Mouse (Mus musculus): ENCODE measurements around the gene Coq2. TPM values are rescaled to one million over a fixed set of nuclear protein-coding genes. Genes with fewer than 3 reads are reported as not detected.

Gene Coq2
- polyA plus RNA-seq, 1 experiment, result not detected

DNA sequence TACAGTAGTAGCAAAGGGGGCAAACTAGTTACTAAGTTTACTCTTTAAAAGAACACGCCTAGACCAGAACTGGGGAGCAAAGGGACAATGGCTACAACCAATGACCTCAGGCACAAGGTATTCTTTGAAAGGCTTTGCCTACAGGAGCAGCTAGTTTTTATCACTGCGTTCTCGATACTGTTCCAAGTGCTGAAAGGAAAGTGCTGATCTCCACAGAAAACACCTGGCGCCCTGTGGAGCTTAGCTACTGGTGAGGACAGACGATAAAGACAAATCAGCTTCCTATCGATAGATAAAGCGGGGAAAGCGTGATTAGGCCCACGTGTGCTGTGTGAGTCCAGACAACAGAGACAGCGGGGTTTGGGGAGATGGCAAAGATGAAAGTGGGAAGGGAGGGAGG lies 26.9 kb downstream of the Coq2 start:
- Histone ChIP-seq H3K4me1 (ENCODE audit: control insufficient read depth, insufficient read depth, low read length) (peaks cover 13% of the 10 kb centered on the region), H3K27ac (ENCODE audit: insufficient read depth, low read depth, low read length) (no peak overlapping the region), H3K4me3 (ENCODE audit: insufficient read depth, low read depth, low read length) (no peak overlapping the region)
- TF ChIP-seq POLR2A (IDR thresholded peaks at IDR 0.05; ENCODE audit: insufficient read depth, low read depth, low read length) (no peak), CTCF (IDR thresholded peaks at IDR 0.05; ENCODE audit: insufficient read depth, low read depth, low read length) (no peak)
- 61% methylated on average over 10 of the region's 10 CpGs for WGBS

DNA sequence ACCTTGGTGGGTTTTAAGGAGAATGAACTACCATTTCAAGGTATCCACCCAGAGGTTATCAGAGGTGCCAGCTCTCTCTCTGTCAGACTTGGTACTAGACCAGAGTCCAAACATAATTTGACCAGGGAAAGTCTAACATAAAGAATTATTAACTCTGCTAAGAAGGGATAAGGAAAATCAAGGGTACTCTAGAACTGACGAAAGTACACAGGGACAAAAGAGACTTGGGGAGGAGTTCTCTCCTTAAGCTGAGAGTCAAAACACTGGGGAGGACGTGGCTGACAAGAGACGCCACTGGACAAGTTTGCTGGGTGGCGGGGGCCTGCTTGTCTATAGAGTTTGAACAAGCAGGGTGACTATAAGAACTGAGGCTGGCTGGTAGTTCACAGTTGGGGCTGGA lies 28.4 kb downstream of the Coq2 start:
- H3K27ac ChIP-seq (ENCODE audit: insufficient read depth, low read depth, low read length), result no peak overlapping the region
- H3K4me1 ChIP-seq (ENCODE audit: control insufficient read depth, insufficient read depth, low read length), result peaks cover 13% of the 10 kb centered on the region
- TF ChIP-seq CTCF (IDR thresholded peaks at IDR 0.05; ENCODE audit: insufficient read depth, low read depth, low read length), result no peak
- no peak for TF ChIP-seq POLR2A (IDR thresholded peaks at IDR 0.05; ENCODE audit: insufficient read depth, low read depth, low read length)
- WGBS, result 86% methylated on average over 4 of the region's 4 CpGs
- H3K4me3 ChIP-seq (ENCODE audit: insufficient read depth, low read depth, low read length), result no peak overlapping the region

DNA sequence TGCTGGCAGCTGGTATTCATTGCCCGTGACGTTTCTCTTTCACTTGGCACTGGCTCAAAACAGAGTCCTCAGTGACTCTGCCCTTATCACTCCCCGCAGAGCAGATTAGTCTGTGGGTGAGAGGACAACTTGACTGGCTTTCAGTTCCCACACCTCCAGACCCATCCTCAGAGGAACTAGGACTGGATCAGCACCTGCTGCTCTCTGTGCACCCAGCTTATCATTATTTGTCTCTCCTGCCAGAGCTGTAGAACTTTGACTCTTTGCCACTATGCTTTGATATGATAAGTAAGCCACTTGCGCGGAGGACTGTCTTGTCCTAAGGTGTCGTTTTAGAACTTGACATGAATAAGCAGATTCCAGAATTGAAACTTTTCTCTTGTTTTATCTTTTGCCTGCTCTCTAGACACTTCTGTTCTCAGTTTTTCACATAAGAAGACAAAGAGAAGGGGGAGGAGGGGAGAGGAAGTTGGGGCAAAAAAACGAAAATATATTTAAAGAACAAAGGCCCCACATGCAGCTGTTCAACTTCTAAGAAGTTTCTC lies 30.9 kb downstream of the Coq2 start:
- TF ChIP-seq CTCF (IDR thresholded peaks at IDR 0.05; ENCODE audit: insufficient read depth, low read depth, low read length) (no peak), POLR2A (IDR thresholded peaks at IDR 0.05; ENCODE audit: insufficient read depth, low read depth, low read length) (no peak)
- Histone ChIP-seq H3K4me1 (ENCODE audit: control insufficient read depth, insufficient read depth, low read length) (peaks cover 13% of the 10 kb centered on the region), H3K27ac (ENCODE audit: insufficient read depth, low read depth, low read length) (no peak overlapping the region), H3K4me3 (ENCODE audit: insufficient read depth, low read depth, low read length) (no peak overlapping the region)
- 50% methylated on average over 7 of the region's 7 CpGs for WGBS

DNA sequence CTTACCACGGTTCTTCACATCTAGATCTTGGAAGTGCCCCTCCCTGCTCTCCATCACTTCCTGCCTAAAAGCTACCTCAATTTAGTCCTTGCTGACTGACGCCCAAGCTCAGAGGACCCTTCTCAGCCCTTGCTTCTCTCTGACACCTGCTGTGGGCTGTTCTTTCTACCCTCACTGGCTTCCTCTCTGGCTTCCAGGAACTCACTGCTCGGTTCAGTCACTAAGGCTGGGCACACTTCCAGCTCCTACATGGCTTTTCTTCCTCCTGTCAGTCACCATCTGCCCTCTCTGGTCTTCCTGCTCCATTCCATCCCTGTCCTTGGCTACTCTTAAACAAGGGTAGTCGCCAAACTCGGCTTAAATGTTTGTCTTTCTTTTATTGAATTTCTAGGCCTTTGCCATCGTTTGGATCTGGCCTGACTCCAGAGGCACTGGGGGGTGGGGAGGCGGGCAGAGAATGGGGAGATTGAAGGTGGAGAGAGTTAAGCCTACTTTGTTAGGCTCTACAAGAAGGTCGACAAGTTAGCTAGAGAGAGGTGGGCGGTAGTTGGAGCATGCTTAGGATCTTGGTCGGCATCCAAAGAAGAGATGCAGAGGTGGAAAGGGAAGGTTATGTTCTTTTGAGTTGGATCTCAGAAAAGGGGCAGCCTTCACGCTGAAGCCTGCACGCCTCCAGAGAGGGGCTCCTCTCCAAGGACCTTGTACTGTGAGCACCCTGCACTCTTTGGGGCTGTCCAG lies 31.5 kb downstream of the Coq2 start:
- no peak overlapping the region for H3K27ac ChIP-seq (ENCODE audit: insufficient read depth, low read depth, low read length)
- TF ChIP-seq POLR2A (IDR thresholded peaks at IDR 0.05; ENCODE audit: insufficient read depth, low read depth, low read length), result no peak
- TF ChIP-seq CTCF (IDR thresholded peaks at IDR 0.05; ENCODE audit: insufficient read depth, low read depth, low read length), result no peak
- no peak overlapping the region for H3K4me3 ChIP-seq (ENCODE audit: insufficient read depth, low read depth, low read length)
- peaks cover 13% of the 10 kb centered on the region for H3K4me1 ChIP-seq (ENCODE audit: control insufficient read depth, insufficient read depth, low read length)
- 40% methylated on average over 12 of the region's 12 CpGs for WGBS

DNA sequence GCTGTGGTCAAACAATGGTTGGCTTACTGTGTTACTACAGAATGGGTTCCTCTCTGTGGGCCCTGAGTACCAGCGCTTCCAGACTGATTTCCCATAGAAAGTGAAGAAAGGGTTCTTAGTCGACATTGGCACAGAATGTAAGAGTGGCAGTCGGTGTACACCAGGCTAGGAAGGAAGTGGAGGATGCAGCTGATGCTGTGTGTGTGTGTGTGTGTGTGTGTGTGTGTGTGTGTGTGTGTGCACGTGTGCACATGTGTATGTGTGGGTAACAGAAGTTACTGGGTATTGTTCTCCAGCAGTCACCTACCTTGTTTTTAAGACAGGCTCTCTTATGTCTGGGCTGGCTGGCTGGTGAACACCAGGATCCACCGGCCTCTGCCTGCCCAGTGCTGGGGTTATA lies 32.6 kb downstream of the Coq2 start:
- Histone ChIP-seq H3K4me1 (ENCODE audit: control insufficient read depth, insufficient read depth, low read length) (peaks cover 13% of the 10 kb centered on the region), H3K4me3 (ENCODE audit: insufficient read depth, low read depth, low read length) (no peak overlapping the region), H3K27ac (ENCODE audit: insufficient read depth, low read depth, low read length) (no peak overlapping the region)
- 80% methylated on average over 5 of the region's 5 CpGs for WGBS
- TF ChIP-seq CTCF (IDR thresholded peaks at IDR 0.05; ENCODE audit: insufficient read depth, low read depth, low read length), result no peak
- no peak for TF ChIP-seq POLR2A (IDR thresholded peaks at IDR 0.05; ENCODE audit: insufficient read depth, low read depth, low read length)

DNA sequence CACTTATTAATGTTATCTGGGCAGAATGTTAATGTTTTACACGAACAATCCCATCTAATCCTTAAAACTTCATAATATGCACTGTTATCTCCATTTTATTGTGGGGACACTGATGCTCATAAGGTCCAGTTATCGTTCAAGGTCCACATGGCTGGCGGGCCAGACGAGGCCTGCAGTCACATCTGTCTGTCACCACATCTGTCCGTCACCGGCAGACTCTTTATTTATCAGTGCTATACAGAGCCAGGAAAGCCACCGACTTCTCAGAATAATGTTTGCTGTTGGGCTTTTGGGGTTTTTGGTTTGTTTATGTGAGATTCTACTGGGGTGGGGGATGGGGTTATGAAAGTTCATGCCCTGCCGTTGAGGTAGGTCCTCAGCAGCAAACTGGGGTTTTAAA lies 36.5 kb downstream of the Coq2 start:
- no peak for TF ChIP-seq POLR2A (IDR thresholded peaks at IDR 0.05; ENCODE audit: insufficient read depth, low read depth, low read length)
- no peak for TF ChIP-seq CTCF (IDR thresholded peaks at IDR 0.05; ENCODE audit: insufficient read depth, low read depth, low read length)
- H3K4me3 ChIP-seq (ENCODE audit: insufficient read depth, low read depth, low read length), result no peak overlapping the region
- WGBS, result 94% methylated on average over 8 of the region's 8 CpGs
- H3K27ac ChIP-seq (ENCODE audit: insufficient read depth, low read depth, low read length), result no peak overlapping the region
- H3K4me1 ChIP-seq (ENCODE audit: control insufficient read depth, insufficient read depth, low read length), result peaks cover 4% of the 10 kb centered on the region; the same call in 1 of the 2 replicates

DNA sequence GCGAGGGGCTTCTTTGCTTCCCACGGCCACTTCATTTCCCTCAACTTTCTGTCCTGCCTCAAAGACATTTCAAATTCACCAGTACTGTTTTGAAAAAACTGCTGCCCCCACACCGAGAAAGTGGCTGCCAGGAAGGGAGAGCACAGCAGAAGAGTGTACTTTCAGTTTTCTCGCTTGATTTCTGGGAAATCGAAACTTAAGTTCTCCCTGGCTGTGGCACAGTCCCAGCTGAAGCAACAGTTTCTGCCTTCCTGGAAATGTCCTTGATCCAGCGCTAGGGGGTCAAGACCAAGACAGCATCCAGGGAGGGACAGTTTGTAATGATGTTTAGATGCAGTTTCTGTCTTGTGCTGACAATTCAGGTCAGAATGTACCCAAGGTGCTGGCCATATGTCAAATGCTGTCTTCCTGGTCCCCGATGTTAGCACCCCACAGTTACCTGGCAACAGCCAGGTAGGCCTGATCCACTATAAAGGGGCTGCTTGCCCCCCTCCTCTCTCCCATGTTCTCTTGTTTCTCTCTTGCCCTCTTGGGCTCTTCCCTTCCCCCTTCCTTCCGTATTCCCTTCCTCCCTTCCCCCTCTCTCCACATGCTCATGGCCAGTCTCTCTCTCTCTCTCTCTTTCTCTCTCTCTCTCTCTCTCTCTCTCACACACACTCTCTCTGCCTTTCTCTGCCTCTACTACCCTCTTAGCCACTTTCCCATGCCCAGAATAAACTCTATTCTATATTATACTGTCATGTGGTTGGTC lies 38.0 kb downstream of the Coq2 start:
- WGBS, result 70% methylated on average over 8 of the region's 8 CpGs
- no peak overlapping the region for H3K4me3 ChIP-seq (ENCODE audit: insufficient read depth, low read depth, low read length)
- H3K27ac ChIP-seq (ENCODE audit: insufficient read depth, low read depth, low read length), result no peak overlapping the region
- no peaks in the 10 kb centered on the region for H3K4me1 ChIP-seq (ENCODE audit: control insufficient read depth, insufficient read depth, low read length)
- TF ChIP-seq CTCF (IDR thresholded peaks at IDR 0.05; ENCODE audit: insufficient read depth, low read depth, low read length) (no peak), POLR2A (IDR thresholded peaks at IDR 0.05; ENCODE audit: insufficient read depth, low read depth, low read length) (no peak)

DNA sequence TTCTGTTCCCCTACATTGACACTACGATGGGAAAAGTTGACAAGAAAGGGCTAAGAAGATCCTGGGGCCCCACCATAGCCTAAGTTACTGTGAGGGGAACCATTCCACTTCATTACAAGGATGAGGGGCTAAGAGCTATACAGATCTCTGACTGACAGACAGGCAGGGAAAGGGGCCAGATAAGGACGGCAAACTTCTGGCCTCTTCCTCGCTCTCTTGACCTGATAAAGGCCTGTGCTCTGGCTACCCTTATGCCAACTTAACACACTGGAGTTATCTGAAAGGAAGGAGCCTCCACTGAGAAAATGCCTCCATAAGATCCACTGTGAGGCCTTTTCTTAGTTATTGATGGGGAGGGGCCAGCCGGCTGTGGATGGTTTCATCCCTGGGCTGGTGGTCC lies 39.0 kb downstream of the Coq2 start:
- Histone ChIP-seq H3K4me3 (ENCODE audit: insufficient read depth, low read depth, low read length) (no peak overlapping the region), H3K27ac (ENCODE audit: insufficient read depth, low read depth, low read length) (no peak overlapping the region), H3K4me1 (ENCODE audit: control insufficient read depth, insufficient read depth, low read length) (no peaks in the 10 kb centered on the region)
- no peak for TF ChIP-seq CTCF (IDR thresholded peaks at IDR 0.05; ENCODE audit: insufficient read depth, low read depth, low read length)
- TF ChIP-seq POLR2A (IDR thresholded peaks at IDR 0.05; ENCODE audit: insufficient read depth, low read depth, low read length), result no peak
- WGBS, result 98% methylated on average over 4 of the region's 4 CpGs

DNA sequence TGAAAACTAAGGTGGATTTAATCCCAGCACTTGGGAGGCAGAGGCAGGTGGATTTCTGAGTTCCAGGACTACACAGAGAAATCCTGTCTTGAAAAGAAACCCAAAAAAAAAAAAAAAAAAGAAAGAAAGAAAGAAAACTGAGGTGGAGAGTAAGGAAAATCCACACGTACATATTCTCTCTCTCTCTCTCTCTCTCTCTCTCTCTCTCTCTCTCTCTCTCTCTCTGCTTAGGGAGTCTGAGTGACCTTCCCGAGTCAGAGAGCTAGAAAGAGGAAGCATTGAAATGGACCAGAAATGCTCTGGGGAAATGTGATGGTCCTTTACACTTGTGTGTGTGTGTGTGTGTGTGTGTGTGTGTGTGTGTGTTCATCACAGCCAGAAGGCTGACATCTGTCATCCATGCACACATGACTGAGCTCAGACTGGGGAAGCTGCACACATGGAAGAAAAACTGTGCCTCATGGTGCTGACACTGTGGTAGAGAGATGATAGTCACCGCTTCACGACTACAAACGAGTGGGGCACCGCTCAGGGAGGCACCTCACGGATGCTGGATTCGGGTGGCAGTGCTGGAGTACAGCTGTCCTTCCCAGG lies 40.0 kb downstream of the Coq2 start:
- 84% methylated on average over 8 of the region's 8 CpGs for WGBS
- H3K27ac ChIP-seq (ENCODE audit: insufficient read depth, low read depth, low read length), result no peak overlapping the region
- no peaks in the 10 kb centered on the region for H3K4me1 ChIP-seq (ENCODE audit: control insufficient read depth, insufficient read depth, low read length)
- TF ChIP-seq CTCF (IDR thresholded peaks at IDR 0.05; ENCODE audit: insufficient read depth, low read depth, low read length) (no peak), POLR2A (IDR thresholded peaks at IDR 0.05; ENCODE audit: insufficient read depth, low read depth, low read length) (no peak)
- H3K4me3 ChIP-seq (ENCODE audit: insufficient read depth, low read depth, low read length), result no peak overlapping the region
